Mouse (Mus musculus) Muller cell, postnatal 12 days (primary cell): ENCODE measurements at regions not wholly inside any gene's neighbourhood (a gene's known extent, or its start where the extent isn't known, plus 50 kb on each side); places are given as distances from the start of the nearest gene placed in this dataset.
A peak's percentile ranks its signal among the peaks of the same experiment; 100 is the strongest.

Experiments
- DNase-seq: peaks from one replicate; pipeline ENCODE4 v3.0.0-alpha.2; 2015; ENCODE audit errors: inconsistent ontology term

GRCm38 (mm10) chr11:117413133-117413532, 71.0 kb upstream of the Gm11733 start:
- DNase-seq = no peak

GRCm38 (mm10) chr11:117413942-117414705, 70.0 kb upstream of the Gm11733 start:
- no peak for DNase-seq

GRCm38 (mm10) chr11:117414871-117415323, 69.3 kb upstream of the Gm11733 start:
- DNase-seq = peak; percentile 85

GRCm38 (mm10) chr11:117415466-117415865, 68.7 kb upstream of the Gm11733 start:
- no peak for DNase-seq

- no peak for DNase-seq
Observed at GRCm38 (mm10) chr11:117415955-117416354, 68.2 kb upstream of the Gm11733 start.

GRCm38 (mm10) chr11:117416984-117417670, 67.0 kb upstream of the Gm11733 start:
- DNase-seq = no peak

- DNase-seq = no peak
Observed at GRCm38 (mm10) chr11:117417959-117418574, 66.1 kb upstream of the Gm11733 start.

- DNase-seq = no peak
Observed at GRCm38 (mm10) chr11:117418939-117419338, 65.2 kb upstream of the Gm11733 start.

- no peak for DNase-seq
Observed at GRCm38 (mm10) chr11:117419351-117419969, 64.7 kb upstream of the Gm11733 start.

- no peak for DNase-seq
Observed at GRCm38 (mm10) chr11:117422713-117423112, 61.5 kb upstream of the Gm11733 start.

GRCm38 (mm10) chr11:117423422-117423821, 60.7 kb upstream of the Gm11733 start:
- DNase-seq = no peak

- DNase-seq = no peak
Observed at GRCm38 (mm10) chr11:117425466-117425865, 58.7 kb upstream of the Gm11733 start.

- DNase-seq = no peak
Observed at GRCm38 (mm10) chr11:117425927-117426326, 58.2 kb upstream of the Gm11733 start.

- DNase-seq = no peak
Observed at GRCm38 (mm10) chr11:117426651-117427050, 57.5 kb upstream of the Gm11733 start.

GRCm38 (mm10) chr11:117427808-117428510, 56.2 kb upstream of the Gm11733 start:
- no peak for DNase-seq

GRCm38 (mm10) chr11:117429326-117429752, 54.8 kb upstream of the Gm11733 start:
- DNase-seq = no peak

- DNase-seq = no peak
Observed at GRCm38 (mm10) chr11:117429894-117430293, 54.3 kb upstream of the Gm11733 start.

GRCm38 (mm10) chr11:117434056-117434455, 50.1 kb upstream of the Gm11733 start:
- DNase-seq = no peak
